Mouse (Mus musculus) cerebellum, postnatal 25 days (tissue): ENCODE data around the gene Colgalt1.

Experiments used
- DNase-seq, 2 experiments: peaks; one replicate each; pipeline ENCODE4 v3.0.0; 2021; ENCODE audit warnings: mixed read lengths in 2 of 2

The Colgalt1 gene

GRCm38 (mm10) chr8:71591471-71592373 lies 19.1 kb upstream of the Colgalt1 start, which contains the start of gene Pgls:
TSS of gene Pgls (plus strand) at chr8:71592176.
- peak; percentile 98 for DNase-seq

GRCm38 (mm10) chr8:71592374-71593170 lies 18.2 kb upstream of the Colgalt1 start:
- DNase-seq = peak; percentile 96

- no peak for DNase-seq
Measured at GRCm38 (mm10) chr8:71593556-71594323, 17.1 kb upstream of the Colgalt1 start.

- no peak for DNase-seq
Measured at GRCm38 (mm10) chr8:71594324-71594722, 16.5 kb upstream of the Colgalt1 start.

- peak; percentile 95 to 98 for DNase-seq
Measured at GRCm38 (mm10) chr8:71595862-71596261, 14.9 kb upstream of the Colgalt1 start.

GRCm38 (mm10) chr8:71596384-71596783 lies 14.4 kb upstream of the Colgalt1 start:
- DNase-seq = no peak

GRCm38 (mm10) chr8:71596798-71597197 lies 14.0 kb upstream of the Colgalt1 start:
- no peak for DNase-seq

- no peak for DNase-seq
Measured at GRCm38 (mm10) chr8:71597451-71597850, 13.3 kb upstream of the Colgalt1 start, which contains the start of gene Fam129c. TSS of gene Fam129c (plus strand) at chr8:71597648.

- no peak for DNase-seq
Measured at GRCm38 (mm10) chr8:71598375-71598774, 12.4 kb upstream of the Colgalt1 start.

- DNase-seq = no peak
Measured at GRCm38 (mm10) chr8:71598841-71599240, 12.0 kb upstream of the Colgalt1 start.

GRCm38 (mm10) chr8:71601939-71602665 lies 8.7 kb upstream of the Colgalt1 start:
- DNase-seq = no peak

GRCm38 (mm10) chr8:71602666-71603334 lies 8.0 kb upstream of the Colgalt1 start:
- peak; percentile 38 to 60 for DNase-seq

- DNase-seq = no peak
Measured at GRCm38 (mm10) chr8:71604021-71604420, 6.8 kb upstream of the Colgalt1 start.

- DNase-seq = no peak
Measured at GRCm38 (mm10) chr8:71612141-71612540, 1.3 kb downstream of the Colgalt1 start.

- DNase-seq = no peak
Measured at GRCm38 (mm10) chr8:71613418-71613817, 2.6 kb downstream of the Colgalt1 start.

GRCm38 (mm10) chr8:71619786-71620185 lies 9.0 kb downstream of the Colgalt1 start:
- DNase-seq = no peak

GRCm38 (mm10) chr8:71625088-71625487 lies 14.3 kb downstream of the Colgalt1 start:
- no peak for DNase-seq

GRCm38 (mm10) chr8:71626753-71627152 lies 16.0 kb downstream of the Colgalt1 start:
- no peak for DNase-seq

GRCm38 (mm10) chr8:71627265-71628099 lies 16.7 kb downstream of the Colgalt1 start:
- peak in 1 of 2 experiments; percentile 39 for DNase-seq

GRCm38 (mm10) chr8:71628396-71629095 lies 17.7 kb downstream of the Colgalt1 start:
- peak in 1 of 2 experiments; percentile 43 for DNase-seq
